Mouse (Mus musculus) left cerebral cortex, adult 11 months (tissue): ENCODE results near the gene Rfpl4.
A peak's percentile ranks its signal among the peaks of the same experiment; 100 is the strongest.
"Not testable (repeated sequence)": the region's sequence is repeated elsewhere in the genome, so short reads cannot be mapped to it uniquely, and the experiment has no call there.

Source experiments
- DNase-seq: peaks from one replicate; pipeline ENCODE4 v3.0.0; 2022; ENCODE audit warnings: low spot score

Rfpl4 gene

GRCm38 (mm10) chr7:5080815-5081214 lies 35.9 kb downstream of the Rfpl4 start:
- DNase-seq, result no peak

- peak; percentile 92 for DNase-seq
These were observed 36.6 kb downstream of the Rfpl4 start, which contains the start of gene Epn1 for GRCm38 (mm10) chr7:5080010-5080751. Gene Epn1 (plus strand): TSS chr7:5080235.

DNA sequence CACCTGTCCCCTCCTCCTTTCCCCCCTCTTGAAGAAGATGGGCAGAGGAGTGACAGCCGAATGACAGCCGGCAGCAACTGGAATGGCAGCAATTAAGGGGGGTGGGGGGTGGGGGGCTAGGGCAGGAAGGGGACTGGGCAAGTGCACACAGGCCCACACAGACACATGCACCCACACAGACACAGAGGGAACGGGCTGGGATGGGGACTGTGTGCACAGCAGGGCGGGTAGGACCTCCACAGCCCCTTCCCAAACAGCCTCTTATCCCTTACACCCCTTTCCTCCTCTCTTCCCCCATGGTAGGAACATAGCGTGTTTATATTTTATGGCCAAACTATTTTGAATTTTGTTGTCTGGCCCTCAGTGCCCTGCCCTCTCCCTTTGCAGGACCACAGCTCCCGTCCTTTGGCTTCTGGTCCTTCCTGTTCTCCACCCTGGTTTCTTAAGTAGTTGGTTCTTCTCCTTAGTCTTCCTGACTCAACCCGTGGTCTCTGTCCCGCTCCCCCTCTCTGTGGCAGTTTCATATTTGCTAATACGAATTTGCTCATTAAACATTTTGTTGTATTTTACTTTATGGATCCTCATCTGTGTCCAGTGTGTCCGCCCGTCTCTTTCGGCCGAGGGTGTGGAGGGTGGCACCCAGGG lies 37.3 kb downstream of the Rfpl4 start:
- DNase-seq, result not testable (repeated sequence)

DNA sequence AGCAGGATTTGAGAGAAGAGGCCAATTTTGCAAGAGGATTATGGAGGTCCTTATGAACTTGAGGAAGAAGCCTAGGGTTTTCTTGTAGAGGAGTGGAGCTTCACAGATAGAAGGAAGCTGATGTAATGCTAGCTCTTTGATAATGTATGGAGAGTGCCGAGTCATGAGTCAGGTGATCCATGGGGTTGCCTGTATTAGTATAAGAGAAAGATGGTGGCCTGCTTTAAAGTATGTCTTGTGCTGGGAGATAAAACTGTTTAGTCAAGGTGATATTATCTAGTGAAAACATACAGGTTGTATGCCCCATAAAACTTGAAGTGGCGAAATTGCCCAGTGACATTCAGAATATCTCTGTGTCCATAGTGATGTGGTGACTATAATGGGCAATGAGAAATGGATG lies 39.8 kb downstream of the Rfpl4 start:
- DNase-seq, result no peak

DNA sequence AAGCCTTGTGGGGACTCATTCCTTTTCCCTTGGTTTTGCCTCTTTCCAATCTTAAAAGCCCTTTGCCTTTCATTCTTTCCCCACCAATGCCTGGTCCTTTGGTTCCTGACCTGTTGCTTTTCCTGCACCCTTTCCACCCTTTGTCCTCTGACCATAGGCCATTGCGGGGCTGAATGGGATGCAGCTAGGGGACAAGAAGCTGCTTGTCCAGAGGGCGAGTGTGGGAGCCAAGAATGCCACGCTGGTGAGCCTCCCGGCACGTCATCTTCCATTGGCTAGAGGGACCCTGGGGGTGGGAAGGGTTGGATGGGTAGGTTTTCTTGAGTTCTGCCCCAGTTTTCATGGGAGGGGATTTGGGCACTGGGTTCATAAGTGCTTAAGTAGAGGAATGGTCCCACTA lies 41.8 kb downstream of the Rfpl4 start:
- no peak for DNase-seq

DNA sequence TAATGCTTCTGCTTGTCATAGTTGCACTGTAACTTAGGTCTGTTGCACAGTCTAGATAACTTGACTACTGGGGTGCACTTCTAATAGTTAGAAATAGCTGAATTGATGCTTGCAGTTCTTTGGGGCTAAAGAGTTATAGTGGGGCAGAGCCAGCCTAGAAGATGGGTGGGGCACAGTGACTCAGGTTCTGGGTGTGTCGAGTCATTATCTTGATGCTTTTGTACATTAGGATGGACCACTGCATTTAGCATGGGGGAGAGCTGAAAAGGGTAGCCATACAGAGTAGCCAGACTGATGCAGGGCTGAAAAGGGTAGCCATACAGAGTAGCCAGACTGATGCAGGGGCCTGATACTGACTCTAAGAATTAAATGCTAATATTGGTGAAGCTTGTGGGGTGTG lies 43.2 kb downstream of the Rfpl4 start:
- no peak for DNase-seq

DNA sequence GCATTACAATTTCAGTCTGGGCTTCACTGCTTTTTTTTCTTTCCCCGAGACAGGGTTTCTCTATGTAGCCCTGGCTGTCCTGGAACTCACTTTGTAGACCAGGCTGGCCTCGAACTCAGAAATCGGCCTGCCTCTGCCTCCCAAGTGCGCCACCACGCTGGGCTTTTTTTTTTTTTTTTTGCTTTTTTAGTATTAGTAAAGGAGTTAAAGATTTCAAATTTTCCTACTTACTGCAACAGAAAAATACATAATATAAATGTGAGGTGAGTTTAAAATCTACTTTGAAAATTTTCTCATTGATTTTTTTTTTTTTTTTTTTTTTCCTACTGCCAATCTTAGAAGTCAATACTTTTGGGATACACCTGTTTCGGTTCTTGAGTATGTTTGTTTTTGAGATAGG lies 51.9 kb downstream of the Rfpl4 start:
- DNase-seq, result no peak

- no peak for DNase-seq
These were observed 54.3 kb downstream of the Rfpl4 start for GRCm38 (mm10) chr7:5062360-5063001.

- peak; percentile 86 for DNase-seq
These were observed 54.9 kb downstream of the Rfpl4 start, which contains the start of gene U2af2 for GRCm38 (mm10) chr7:5061774-5062359. Gene U2af2 (plus strand): TSS chr7:5062143.

DNA sequence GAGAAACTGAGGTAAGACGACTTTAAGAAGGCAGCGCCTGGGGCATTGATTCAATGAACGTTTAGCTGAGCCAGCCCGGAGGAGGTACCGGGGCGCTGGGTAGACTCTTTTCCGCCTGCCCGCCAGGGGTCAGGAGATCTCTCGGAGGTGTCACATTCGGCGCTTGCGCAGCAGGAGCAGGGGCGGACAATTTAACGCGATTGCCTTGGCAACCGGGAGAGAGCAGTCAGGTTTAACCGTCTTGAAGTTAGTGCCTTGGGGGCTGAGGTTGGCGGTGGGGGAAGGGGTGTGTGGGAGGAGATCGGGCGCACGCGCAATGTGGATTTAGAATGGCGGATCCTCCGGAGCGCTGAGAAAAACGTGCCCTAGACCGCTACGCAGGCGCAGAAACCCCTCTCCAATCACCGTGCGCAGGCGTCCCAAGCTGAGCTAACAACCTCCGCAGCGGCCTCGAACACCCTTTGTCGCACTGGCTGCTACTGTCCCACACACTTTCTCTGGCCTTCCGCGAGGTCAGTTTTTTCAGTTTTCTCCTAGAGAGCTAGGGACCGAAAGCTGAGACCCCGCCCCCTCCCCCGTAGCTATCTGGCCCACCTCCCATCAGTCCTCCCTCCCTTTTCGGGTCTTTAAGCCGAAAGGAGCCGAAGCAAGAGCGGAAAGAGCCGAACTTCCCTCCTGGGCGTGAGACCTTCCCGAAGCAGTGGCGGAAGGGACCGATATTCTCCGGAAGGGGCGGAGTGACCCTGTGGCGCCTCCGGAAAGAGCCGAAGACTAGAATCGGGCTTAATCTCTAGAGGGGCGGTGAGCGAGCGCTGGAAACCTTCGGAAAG lies 55.6 kb downstream of the Rfpl4 start:
- DNase-seq, result peak; percentile 96

GRCm38 (mm10) chr7:5060239-5060731 lies 56.5 kb downstream of the Rfpl4 start:
- DNase-seq, result no peak
